Mouse (Mus musculus) heart, embryonic 15.5 days (tissue): Measurements from ENCODE around the gene Auts2. TPM values are rescaled to one million over a fixed set of nuclear protein-coding genes. Genes with fewer than 3 reads are reported as not detected.

Experiments
- ATAC-seq: fragments of 200-750 bp; cut with Nextera tagmentation; replicated peaks from 2 replicates; pipeline ENCODE4 v1.8.0; 2017; ENCODE audit warnings: low read depth, moderate TSS enrichment; ENCODE audit not compliant: insufficient number of reproducible peaks, insufficient read depth, low FRiP score
- H3K27ac ChIP-seq: fragments of 300-500 bp; sonication (generic); 2 replicates; pipeline ENCODE4 v1.5.1; 2015; ENCODE audit warnings: mild to moderate bottlenecking, inconsistent platforms
- H3K27me3 ChIP-seq: fragments of 300-500 bp; sonication (generic); 2 replicates; pipeline ENCODE4 v1.6.1; 2015; ENCODE audit warnings: inconsistent platforms
- H3K36me3 ChIP-seq: fragments of 300-500 bp; sonication (generic); 2 replicates; pipeline ENCODE4 v1.6.1; 2015; ENCODE audit warnings: mild to moderate bottlenecking, inconsistent platforms
- H3K4me1 ChIP-seq: fragments of 300-500 bp; sonication (generic); replicated peaks from 2 replicates; pipeline ENCODE4 v1.6.1; 2015; ENCODE audit warnings: inconsistent platforms
- H3K4me2 ChIP-seq: fragments of 300-500 bp; sonication (generic); 2 replicates; pipeline ENCODE4 v1.6.1; 2015; ENCODE audit warnings: inconsistent platforms, mild to moderate bottlenecking, moderate library complexity
- H3K4me3 ChIP-seq: fragments of 300-500 bp; sonication (generic); 2 replicates; pipeline ENCODE4 v1.5.1; 2015; ENCODE audit warnings: mild to moderate bottlenecking, inconsistent platforms
- H3K9ac ChIP-seq: fragments of 300-500 bp; sonication (generic); 2 replicates; pipeline ENCODE4 v1.6.1; 2015; ENCODE audit warnings: mild to moderate bottlenecking, inconsistent platforms
- H3K9me3 ChIP-seq: fragments of 300-500 bp; sonication (generic); replicated peaks from 2 replicates; pipeline ENCODE4 v1.6.1; 2016; ENCODE audit warnings: inconsistent platforms
- WGBS: fragments of 180-500 bp; shearing (Covaris S2); methylation state at CpG from one replicate; pipeline ENCODE4 v1.1.7; 2015; ENCODE audit warnings: mixed read lengths; 5-methylcytosine and 5-hydroxymethylcytosine counted together
- polyA plus RNA-seq: library from polyadenylated mRNA; unstranded; fragments of >200 nt; fragmentation: Nextera tagmentation; extraction: Ambion mirVana; gene quantifications from 2 replicates; pipeline ENCODE4 v1.2.1, GENCODE M21; 2015

Auts2 gene
- polyA plus RNA-seq, 1 experiment from 2014 or later, result 12.9 TPM

- no peak for ATAC-seq
- no peak overlapping the region for H3K4me2 ChIP-seq
- no peaks in the 10 kb centered on the region for H3K36me3 ChIP-seq
- no peaks in the 10 kb centered on the region for H3K9me3 ChIP-seq
- H3K4me3 ChIP-seq, result no peak overlapping the region
- H3K27ac ChIP-seq, result no peak overlapping the region
- H3K4me1 ChIP-seq, result peaks cover 27% of the 10 kb centered on the region
- no peaks in the 10 kb centered on the region for H3K27me3 ChIP-seq
- H3K9ac ChIP-seq, result no peak overlapping the region
- 49% methylated on average over 3 of the region's 3 CpGs for WGBS
These were observed 205.5 kb downstream of the Auts2 start for GRCm38 (mm10) chr5:132337677-132338076.

- no peak for ATAC-seq
- Histone ChIP-seq H3K4me2 (no peak overlapping the region), H3K9ac (no peak overlapping the region), H3K4me3 (no peak overlapping the region), H3K36me3 (no peaks in the 10 kb centered on the region), H3K4me1 (peaks cover 32% of the 10 kb centered on the region), H3K27ac (no peak overlapping the region), H3K27me3 (no peaks in the 10 kb centered on the region), H3K9me3 (no peaks in the 10 kb centered on the region)
- 76% methylated on average over 4 of the region's 4 CpGs for WGBS
These were observed 207.4 kb downstream of the Auts2 start for GRCm38 (mm10) chr5:132335719-132336118.

GRCm38 (mm10) chr5:132334796-132335195 is 208.3 kb downstream of the Auts2 start:
- no peaks in the 10 kb centered on the region for H3K9me3 ChIP-seq
- no peak for ATAC-seq
- no peaks in the 10 kb centered on the region for H3K27me3 ChIP-seq
- H3K4me3 ChIP-seq, result no peak overlapping the region
- peaks cover 32% of the 10 kb centered on the region for H3K4me1 ChIP-seq
- H3K27ac ChIP-seq, result no peak overlapping the region
- H3K9ac ChIP-seq, result no peak overlapping the region
- H3K36me3 ChIP-seq, result no peaks in the 10 kb centered on the region
- H3K4me2 ChIP-seq, result no peak overlapping the region
- 68% methylated on average over 3 of the region's 3 CpGs for WGBS

GRCm38 (mm10) chr5:132333744-132334143 is 209.4 kb downstream of the Auts2 start:
- Histone ChIP-seq H3K27me3 (no peaks in the 10 kb centered on the region), H3K4me2 (no peak overlapping the region), H3K9me3 (no peaks in the 10 kb centered on the region), H3K4me1 (peaks cover 34% of the 10 kb centered on the region), H3K27ac (no peak overlapping the region), H3K9ac (no peak overlapping the region), H3K36me3 (no peaks in the 10 kb centered on the region), H3K4me3 (no peak overlapping the region)
- no peak for ATAC-seq
- 65% methylated on average over 2 of the region's 2 CpGs for WGBS

GRCm38 (mm10) chr5:132332521-132332920 is 210.6 kb downstream of the Auts2 start:
- 36% methylated on average over 4 of the region's 4 CpGs for WGBS
- Histone ChIP-seq H3K4me3 (no peak overlapping the region), H3K27me3 (no peaks in the 10 kb centered on the region), H3K27ac (no peak overlapping the region), H3K4me1 (peaks cover 30% of the 10 kb centered on the region), H3K36me3 (no peaks in the 10 kb centered on the region), H3K9ac (no peak overlapping the region), H3K4me2 (no peak overlapping the region), H3K9me3 (no peaks in the 10 kb centered on the region)
- ATAC-seq, result no peak

GRCm38 (mm10) chr5:132329171-132329936 is 213.8 kb downstream of the Auts2 start:
- H3K9ac ChIP-seq, result no peak overlapping the region
- H3K36me3 ChIP-seq, result no peaks in the 10 kb centered on the region
- H3K27me3 ChIP-seq, result no peaks in the 10 kb centered on the region
- no peak overlapping the region for H3K4me3 ChIP-seq
- ATAC-seq, result no peak
- H3K4me1 ChIP-seq, result peaks cover 24% of the 10 kb centered on the region
- H3K27ac ChIP-seq, result no peak overlapping the region
- no peaks in the 10 kb centered on the region for H3K9me3 ChIP-seq
- H3K4me2 ChIP-seq, result no peak overlapping the region
- WGBS, result 61% methylated on average over 3 of the region's 3 CpGs

- Histone ChIP-seq H3K36me3 (no peaks in the 10 kb centered on the region), H3K9me3 (no peaks in the 10 kb centered on the region), H3K4me3 (no peak overlapping the region), H3K4me1 (peaks cover 11% of the 10 kb centered on the region), H3K4me2 (no peak overlapping the region), H3K27me3 (no peaks in the 10 kb centered on the region), H3K27ac (no peak overlapping the region), H3K9ac (no peak overlapping the region)
- ATAC-seq, result no peak
- 77% methylated on average over 6 of the region's 6 CpGs for WGBS
These were observed 218.8 kb downstream of the Auts2 start for GRCm38 (mm10) chr5:132324246-132324883.

GRCm38 (mm10) chr5:132323608-132324007 is 219.5 kb downstream of the Auts2 start:
- WGBS, result 91% methylated on average over 4 of the region's 4 CpGs
- no peaks in the 10 kb centered on the region for H3K36me3 ChIP-seq

GRCm38 (mm10) chr5:132322971-132323370 is 220.2 kb downstream of the Auts2 start:
- Histone ChIP-seq H3K27me3 (no peaks in the 10 kb centered on the region), H3K4me3 (no peak overlapping the region), H3K9me3 (no peaks in the 10 kb centered on the region), H3K4me1 (peaks cover 18% of the 10 kb centered on the region), H3K9ac (no peak overlapping the region), H3K27ac (no peak overlapping the region), H3K36me3 (no peaks in the 10 kb centered on the region), H3K4me2 (no peak overlapping the region)
- no peak for ATAC-seq
- 54% methylated on average over 4 of the region's 4 CpGs for WGBS

More at GRCm38 (mm10) chr5:132323608-132324007, 219.5 kb downstream of the Auts2 start:
- Histone ChIP-seq H3K9ac (no peak overlapping the region), H3K9me3 (no peaks in the 10 kb centered on the region), H3K27ac (no peak overlapping the region), H3K27me3 (no peaks in the 10 kb centered on the region), H3K4me2 (no peak overlapping the region), H3K4me3 (no peak overlapping the region), H3K4me1 (peaks cover 12% of the 10 kb centered on the region)
- ATAC-seq, result no peak

- Histone ChIP-seq H3K27ac (no peak overlapping the region), H3K27me3 (no peaks in the 10 kb centered on the region), H3K4me2 (no peak overlapping the region), H3K4me3 (no peak overlapping the region), H3K9ac (no peak overlapping the region), H3K9me3 (no peaks in the 10 kb centered on the region), H3K36me3 (no peaks in the 10 kb centered on the region), H3K4me1 (peaks cover 23% of the 10 kb centered on the region)
- WGBS, result 77% methylated on average over 9 of the region's 9 CpGs
- no peak for ATAC-seq
These were observed 224.9 kb downstream of the Auts2 start for GRCm38 (mm10) chr5:132318026-132318765.

GRCm38 (mm10) chr5:132316897-132317296 is 226.2 kb downstream of the Auts2 start:
- Histone ChIP-seq H3K4me2 (no peak overlapping the region), H3K9ac (no peak overlapping the region), H3K27ac (no peak overlapping the region), H3K27me3 (no peaks in the 10 kb centered on the region), H3K36me3 (no peaks in the 10 kb centered on the region), H3K4me3 (no peak overlapping the region), H3K9me3 (no peaks in the 10 kb centered on the region), H3K4me1 (peaks cover 17% of the 10 kb centered on the region)
- no peak for ATAC-seq
- WGBS, result 58% methylated on average over 6 of the region's 6 CpGs
